Mouse (Mus musculus) midbrain, postnatal 0 days (tissue): ENCODE data around the gene Hivep3. TPM values are rescaled to one million over a fixed set of nuclear protein-coding genes. Genes with fewer than 3 reads are reported as not detected.

Experiments used
- ATAC-seq: fragments of 200-750 bp; cut with Nextera tagmentation; 2 replicates; pipeline ENCODE4 v1.8.0; 2017; ENCODE audit warnings: moderate number of reproducible peaks, mild to moderate bottlenecking, moderate TSS enrichment, moderate library complexity; ENCODE audit not compliant: low FRiP score
- DNase-seq: peaks from one replicate; pipeline ENCODE4 v3.0.0-alpha.2; 2015; ENCODE audit warnings: low spot score
- H3K27ac ChIP-seq: fragments of 300-500 bp; sonication (generic); 2 replicates; pipeline ENCODE4 v1.5.1; 2014; ENCODE audit warnings: low read depth, mild to moderate bottlenecking, low read length, mixed read lengths
- H3K27me3 ChIP-seq: fragments of 300-500 bp; sonication (generic); 2 replicates; pipeline ENCODE4 v1.6.1; 2014; ENCODE audit warnings: low read length, control low read depth, mixed read lengths; ENCODE audit not compliant: insufficient read depth
- H3K36me3 ChIP-seq: fragments of 300-500 bp; sonication (generic); 2 replicates; pipeline ENCODE4 v1.6.1; 2014; ENCODE audit warnings: low read length, control low read depth, mixed read lengths; ENCODE audit not compliant: insufficient read depth
- H3K4me1 ChIP-seq: fragments of 300-500 bp; sonication (generic); 2 replicates; pipeline ENCODE4 v1.6.1; 2014; ENCODE audit warnings: mild to moderate bottlenecking, control low read depth, antibody characterized with exemption, low read length, mixed read lengths; ENCODE audit not compliant: insufficient read depth
- H3K4me2 ChIP-seq: fragments of 300-500 bp; sonication (generic); 2 replicates; pipeline ENCODE4 v1.6.1; 2014; ENCODE audit warnings: low read depth, mild to moderate bottlenecking, low read length, mixed read lengths; ENCODE audit not compliant: poor library complexity, severe bottlenecking
- H3K4me3 ChIP-seq: fragments of 300-500 bp; sonication (generic); 2 replicates; pipeline ENCODE4 v1.5.1; 2014; ENCODE audit warnings: low read depth, mild to moderate bottlenecking, low read length, moderate library complexity
- H3K9ac ChIP-seq: fragments of 300-500 bp; sonication (generic); replicated peaks from 2 replicates; pipeline ENCODE4 v1.6.1; 2014; ENCODE audit warnings: mild to moderate bottlenecking, low read length, moderate library complexity, mixed read lengths; ENCODE audit not compliant: poor library complexity, severe bottlenecking
- H3K9me3 ChIP-seq: fragments of 300-500 bp; sonication (generic); 2 replicates; pipeline ENCODE4 v1.6.1; 2016; ENCODE audit warnings: low read length, control low read depth
- CTCF ChIP-seq: IDR thresholded peaks from 2 replicates; pipeline ENCODE4 v1.5.1; 2016; ENCODE audit warnings: antibody characterized with exemption, mild to moderate bottlenecking
- WGBS: fragments of 180-500 bp; shearing (Covaris S2); extraction: QIAGEN DNeasy Blood & Tissue Kit; methylation state at CpG from one replicate; pipeline ENCODE4 v1.1.7; 2014; 5-methylcytosine and 5-hydroxymethylcytosine counted together
- polyA plus RNA-seq: library from polyadenylated mRNA; unstranded; fragments of >200 nt; fragmentation: Nextera tagmentation; extraction: Ambion mirVana; gene quantifications from 2 replicates; pipeline ENCODE4 v1.2.1, GENCODE M21; 2015
- total RNA-seq: library from RNA; depleted of rRNA; stranded (reverse); fragments of >200 nt; gene quantifications from 2 replicates; pipeline ENCODE4 v1.2.3, GENCODE M21; 2014

The Hivep3 gene
- total and polyA plus RNA-seq, 2 experiments from 2014 or later: 16.5 to 18.3 TPM

GRCm38 (mm10) chr4:120012891-120013290, 279.3 kb downstream of the Hivep3 start:
- Histone ChIP-seq H3K4me2 (no peak overlapping the region), H3K27me3 (no peaks in the 10 kb centered on the region), H3K36me3 (no peaks in the 10 kb centered on the region), H3K9ac (no peak overlapping the region), H3K9me3 (no peaks in the 10 kb centered on the region), H3K27ac (no peak overlapping the region), H3K4me3 (no peak overlapping the region), H3K4me1 (peaks cover 4% of the 10 kb centered on the region; the same call in 1 of the 2 replicates)
- WGBS: 79% methylated on average over 1 of the region's 1 CpGs
- ATAC-seq: no peak
- no peak for DNase-seq
- no peak for TF ChIP-seq CTCF

- Histone ChIP-seq H3K9me3 (no peaks in the 10 kb centered on the region), H3K4me2 (no peak overlapping the region), H3K27ac (no peak overlapping the region), H3K4me3 (no peak overlapping the region), H3K27me3 (no peaks in the 10 kb centered on the region), H3K36me3 (no peaks in the 10 kb centered on the region), H3K9ac (no peak overlapping the region), H3K4me1 (peaks cover 4% of the 10 kb centered on the region; the same call in 1 of the 2 replicates)
- 70% methylated on average over 5 of the region's 5 CpGs for WGBS
- peak; percentile 61 for DNase-seq
- TF ChIP-seq CTCF: no peak
- no peak for ATAC-seq
Observed at GRCm38 (mm10) chr4:120018426-120018825, 284.8 kb downstream of the Hivep3 start.

DNA sequence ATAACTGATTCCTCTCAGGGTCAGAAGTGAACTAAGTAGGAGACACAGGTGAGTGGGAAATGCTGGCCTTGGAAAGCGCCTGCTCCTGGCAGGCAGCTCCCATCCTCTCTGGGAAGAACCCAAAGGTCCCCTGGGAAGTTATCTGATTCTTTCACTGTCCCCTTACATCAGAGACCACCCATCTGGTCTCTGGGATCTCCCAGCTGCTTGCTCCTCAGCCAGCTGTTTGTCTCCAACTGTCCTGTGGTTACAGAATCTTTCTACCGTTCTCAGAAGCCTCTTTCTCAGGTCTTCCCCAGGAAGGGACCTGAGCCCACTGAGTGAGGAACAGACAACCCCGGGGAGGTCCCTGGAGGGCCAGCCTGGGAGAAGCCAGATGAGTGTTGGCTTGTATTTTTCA, 288.8 kb downstream of the Hivep3 start:
- Histone ChIP-seq H3K27me3 (no peaks in the 10 kb centered on the region), H3K4me1 (peaks cover 3% of the 10 kb centered on the region; the same call in 1 of the 2 replicates), H3K4me3 (no peak overlapping the region), H3K9ac (no peak overlapping the region), H3K4me2 (no peak overlapping the region), H3K36me3 (no peaks in the 10 kb centered on the region), H3K27ac (no peak overlapping the region), H3K9me3 (no peaks in the 10 kb centered on the region)
- DNase-seq: no peak
- no peak for ATAC-seq
- no peak for TF ChIP-seq CTCF
- 69% methylated on average over 3 of the region's 3 CpGs for WGBS

GRCm38 (mm10) chr4:120023221-120023840, 289.7 kb downstream of the Hivep3 start:
- no peak overlapping the region for H3K4me2 ChIP-seq
- TF ChIP-seq CTCF: no peak
- DNase-seq (no peak), ATAC-seq (no peak)
- 90% methylated on average over 4 of the region's 4 CpGs for WGBS
- no peaks in the 10 kb centered on the region for H3K27me3 ChIP-seq
- no peaks in the 10 kb centered on the region for H3K9me3 ChIP-seq
- H3K4me1 ChIP-seq: no peaks in the 10 kb centered on the region
- H3K27ac ChIP-seq: no peak overlapping the region
- no peak overlapping the region for H3K4me3 ChIP-seq
- H3K36me3 ChIP-seq: no peaks in the 10 kb centered on the region
- H3K9ac ChIP-seq: no peak overlapping the region

DNA sequence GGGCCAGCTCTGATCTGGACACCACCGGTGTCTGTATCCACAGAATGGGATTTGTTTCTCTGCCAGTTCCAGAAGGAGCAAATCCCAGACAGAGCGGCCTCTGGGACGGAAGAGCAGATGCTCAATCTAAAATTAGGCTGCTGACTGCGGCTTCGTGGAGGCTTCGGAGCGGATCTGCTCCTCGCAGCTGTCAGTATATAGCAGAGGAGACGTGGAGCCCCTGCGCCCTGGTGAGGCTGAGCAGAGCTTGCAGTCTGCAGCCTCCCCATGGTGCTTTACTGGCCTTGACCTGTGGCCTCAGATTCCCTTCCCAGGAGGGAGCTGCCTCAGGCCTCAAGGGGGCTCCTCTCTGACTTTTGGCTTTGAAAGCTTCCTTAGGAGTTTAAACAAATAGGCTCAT, 290.5 kb downstream of the Hivep3 start:
- no peak for TF ChIP-seq CTCF
- WGBS: 58% methylated on average over 10 of the region's 10 CpGs
- Histone ChIP-seq H3K27me3 (no peaks in the 10 kb centered on the region), H3K4me1 (no peaks in the 10 kb centered on the region), H3K36me3 (no peaks in the 10 kb centered on the region), H3K9me3 (no peaks in the 10 kb centered on the region), H3K9ac (no peak overlapping the region), H3K4me3 (no peak overlapping the region), H3K27ac (no peak overlapping the region), H3K4me2 (no peak overlapping the region)
- ATAC-seq (no peak), DNase-seq (peak; percentile 59)

GRCm38 (mm10) chr4:120027671-120028070, 294.1 kb downstream of the Hivep3 start:
- H3K4me2 ChIP-seq: no peak overlapping the region
- DNase-seq (no peak), ATAC-seq (no peak)
- no peak overlapping the region for H3K27ac ChIP-seq
- 0 out of 2 replicates have a peak, but pooled peaks cover 2% of the 10 kb centered on the region for H3K4me1 ChIP-seq
- WGBS: 95% methylated on average over 1 of the region's 1 CpGs
- no peaks in the 10 kb centered on the region for H3K36me3 ChIP-seq
- H3K4me3 ChIP-seq: no peak overlapping the region
- no peaks in the 10 kb centered on the region for H3K27me3 ChIP-seq
- no peaks in the 10 kb centered on the region for H3K9me3 ChIP-seq
- H3K9ac ChIP-seq: no peak overlapping the region
- TF ChIP-seq CTCF: no peak
